Mouse (Mus musculus) testis, adult 2 months (tissue): ENCODE results near the gene Prss27.

Source experiments
- CTCF ChIP-seq: fragments of 200-500 bp; IDR thresholded peaks from 2 replicates; pipeline ENCODE4 v1.5.1; 2012; ENCODE audit warnings: low read depth, mild to moderate bottlenecking, inconsistent platforms, low read length, moderate library complexity; ENCODE audit not compliant: control insufficient read depth, insufficient read depth, insufficient replicate concordance
- POLR2A ChIP-seq: fragments of 200-500 bp; IDR thresholded peaks from 2 replicates; pipeline ENCODE4 v1.6.1; 2012; ENCODE audit warnings: low read depth, mild to moderate bottlenecking, inconsistent platforms, low read length, moderate library complexity; ENCODE audit not compliant: control insufficient read depth

GRCm38 (mm10) chr17:24057730-24058245 is 19.8 kb downstream of the Prss27 start:
- no peak for TF ChIP-seq CTCF
- no peak for TF ChIP-seq POLR2A
